Mouse (Mus musculus) small intestine, adult 2 months (tissue): ENCODE measurements around the gene Trappc11.

Experiments used
- CTCF ChIP-seq: fragments of 200-500 bp; IDR thresholded peaks from 2 replicates; pipeline ENCODE4 v1.5.1; 2012; ENCODE audit warnings: low read depth, mild to moderate bottlenecking, control low read depth, inconsistent platforms, low read length, moderate library complexity, mixed read lengths; ENCODE audit not compliant: insufficient replicate concordance, insufficient read length; ENCODE audit errors: extremely low read depth
- POLR2A ChIP-seq: fragments of 200-500 bp; IDR thresholded peaks from 2 replicates; pipeline ENCODE4 v1.6.1; 2012; ENCODE audit warnings: low read depth, mild to moderate bottlenecking, control low read depth, inconsistent platforms, low read length, moderate library complexity

- TF ChIP-seq CTCF: no peak
- TF ChIP-seq POLR2A: no peak
Observed at GRCm38 (mm10) chr8:47553613-47554012, 20.3 kb upstream of the Trappc11 start.
